Mouse (Mus musculus) neural tube, embryonic 13.5 days (tissue): ENCODE measurements at regions not wholly inside any gene's neighbourhood (a gene's known extent, or its start where the extent isn't known, plus 50 kb on each side); places are given as distances from the start of the nearest gene placed in this dataset.

Experiments used
- ATAC-seq: fragments of 200-750 bp; cut with Nextera tagmentation; 2 replicates; pipeline ENCODE4 v1.8.0; 2017; ENCODE audit warnings: low read depth, mild to moderate bottlenecking, moderate TSS enrichment, moderate library complexity
- H3K27ac ChIP-seq: fragments of 300-500 bp; sonication (generic); replicated peaks from 2 replicates; pipeline ENCODE4 v1.5.1; 2015; ENCODE audit warnings: moderate library complexity, mild to moderate bottlenecking, inconsistent platforms
- H3K27me3 ChIP-seq: fragments of 300-500 bp; sonication (generic); 2 replicates; pipeline ENCODE4 v1.6.1; 2015; ENCODE audit warnings: mild to moderate bottlenecking, inconsistent platforms
- H3K36me3 ChIP-seq: fragments of 300-500 bp; sonication (generic); 2 replicates; pipeline ENCODE4 v1.6.1; 2015; ENCODE audit warnings: mild to moderate bottlenecking, inconsistent platforms
- H3K4me1 ChIP-seq: fragments of 300-500 bp; sonication (generic); replicated peaks from 2 replicates; pipeline ENCODE4 v1.6.1; 2015; ENCODE audit warnings: inconsistent platforms
- H3K4me2 ChIP-seq: fragments of 300-500 bp; sonication (generic); 2 replicates; pipeline ENCODE4 v1.6.1; 2015; ENCODE audit warnings: inconsistent platforms, mild to moderate bottlenecking, moderate library complexity
- H3K4me3 ChIP-seq: fragments of 300-500 bp; sonication (generic); 2 replicates; pipeline ENCODE4 v1.5.1; 2015; ENCODE audit warnings: mild to moderate bottlenecking, inconsistent platforms
- H3K9ac ChIP-seq: fragments of 300-500 bp; sonication (generic); 2 replicates; pipeline ENCODE4 v1.6.1; 2015; ENCODE audit warnings: moderate library complexity, mild to moderate bottlenecking, inconsistent platforms
- H3K9me3 ChIP-seq: fragments of 300-500 bp; sonication (generic); 2 replicates; pipeline ENCODE4 v1.6.1; 2016; ENCODE audit warnings: inconsistent platforms
- whole genome bisulfite sequencing: fragments of 180-500 bp; shearing (Covaris S2); methylation state at CpG from one replicate; pipeline ENCODE4 v1.1.7; 2015; 5-methylcytosine and 5-hydroxymethylcytosine counted together

DNA sequence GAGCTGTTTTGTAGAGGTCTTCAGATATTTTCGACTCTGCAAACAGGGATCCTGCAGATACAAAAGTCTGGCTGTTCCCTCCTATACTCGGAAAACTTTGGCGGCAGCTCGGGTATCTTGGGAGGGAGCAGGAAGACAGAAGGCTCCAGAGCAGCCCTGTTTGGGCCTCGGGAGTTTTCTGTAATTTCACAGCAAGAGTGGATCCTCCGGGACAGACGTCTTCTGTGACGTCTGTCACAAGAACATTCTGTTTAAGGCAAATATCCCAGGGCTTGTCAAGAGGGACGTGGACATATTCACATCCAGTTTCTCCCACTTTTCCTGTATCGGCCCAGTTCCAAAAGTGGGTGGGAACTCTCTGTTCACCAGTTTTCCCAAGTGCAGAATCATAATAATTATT, 60.9 kb upstream of the Slc45a1 start:
- Histone ChIP-seq H3K27me3 (no peaks in the 10 kb centered on the region), H3K36me3 (no peaks in the 10 kb centered on the region), H3K9me3 (no peaks in the 10 kb centered on the region), H3K4me2 (no peak overlapping the region), H3K4me3 (no peak overlapping the region), H3K27ac (no peak overlapping the region), H3K9ac (no peak overlapping the region), H3K4me1 (peaks cover 42% of the 10 kb centered on the region)
- ATAC-seq, result no peak
- WGBS, result 79% methylated on average over 10 of the region's 10 CpGs

- H3K27ac ChIP-seq, result no peak overlapping the region
- no peaks in the 10 kb centered on the region for H3K27me3 ChIP-seq
- ATAC-seq, result no peak
- no peak overlapping the region for H3K9ac ChIP-seq
- no peak overlapping the region for H3K4me3 ChIP-seq
- WGBS, result 94% methylated on average over 6 of the region's 6 CpGs
- H3K36me3 ChIP-seq, result no peaks in the 10 kb centered on the region
- H3K9me3 ChIP-seq, result no peaks in the 10 kb centered on the region
- peaks cover 46% of the 10 kb centered on the region for H3K4me1 ChIP-seq
- no peak overlapping the region for H3K4me2 ChIP-seq
Observed at GRCm38 (mm10) chr4:150711646-150712045, 59.7 kb upstream of the Slc45a1 start.

GRCm38 (mm10) chr4:150709391-150710130, 57.6 kb upstream of the Slc45a1 start:
- Histone ChIP-seq H3K27me3 (no peaks in the 10 kb centered on the region), H3K4me1 (peaks cover 48% of the 10 kb centered on the region), H3K9me3 (no peaks in the 10 kb centered on the region), H3K4me2 (no peak overlapping the region), H3K9ac (no peak overlapping the region), H3K27ac (0 out of 2 replicates have a peak overlapping the region, but pooled peaks have one; percentile 20), H3K4me3 (no peak overlapping the region), H3K36me3 (no peaks in the 10 kb centered on the region)
- WGBS, result 35% methylated on average over 11 of the region's 11 CpGs
- ATAC-seq, result peak; percentile 17; the same call in 1 of the 2 replicates

- WGBS, result 78% methylated on average over 4 of the region's 4 CpGs
- Histone ChIP-seq H3K9ac (no peak overlapping the region), H3K4me1 (peaks cover 48% of the 10 kb centered on the region), H3K9me3 (no peaks in the 10 kb centered on the region), H3K27me3 (no peaks in the 10 kb centered on the region), H3K36me3 (no peaks in the 10 kb centered on the region), H3K4me2 (no peak overlapping the region), H3K4me3 (no peak overlapping the region), H3K27ac (peak overlapping the region; percentile 62)
- no peak for ATAC-seq
Observed at GRCm38 (mm10) chr4:150708572-150708984, 56.6 kb upstream of the Slc45a1 start.

DNA sequence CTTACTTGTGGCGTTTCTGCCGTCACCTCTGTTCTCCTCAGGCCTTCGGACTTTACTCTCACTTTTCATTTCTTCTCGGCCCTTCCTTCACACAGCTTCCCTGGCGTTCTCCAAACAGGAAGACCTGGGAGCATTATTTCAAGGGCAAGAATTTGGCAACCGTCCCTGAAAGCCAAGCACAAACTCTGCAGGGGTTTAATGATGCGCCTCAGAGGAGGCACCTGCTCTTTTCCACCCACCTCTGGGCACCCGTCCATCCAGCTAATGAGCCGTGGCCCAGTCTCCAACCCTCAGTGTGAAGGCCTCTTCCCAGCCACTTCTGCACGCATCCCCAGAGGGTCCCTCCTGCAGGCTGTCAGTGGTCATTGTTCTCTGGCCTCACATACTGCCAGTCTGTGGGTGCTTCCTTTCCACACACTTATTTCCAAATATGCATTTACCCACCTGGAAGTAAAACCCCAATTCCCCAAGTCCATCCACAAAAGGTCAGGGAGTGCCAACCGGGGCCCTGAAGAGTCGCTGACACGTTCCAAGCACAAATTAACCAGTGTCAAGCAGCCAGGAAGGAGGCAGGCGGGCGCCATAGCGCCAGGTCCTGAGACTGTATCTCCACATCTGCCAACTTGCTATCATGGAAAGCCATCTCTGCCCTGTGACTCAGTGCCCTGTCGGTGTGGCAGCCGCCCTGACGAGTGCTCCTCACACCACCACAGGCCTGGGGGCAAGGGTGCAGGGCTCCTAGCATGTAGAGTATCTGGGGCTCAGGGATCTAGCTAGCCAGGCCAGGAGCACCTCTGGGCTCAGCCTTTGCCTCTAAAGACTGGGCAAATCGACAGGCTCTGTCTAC, 56.0 kb upstream of the Slc45a1 start:
- H3K4me2 ChIP-seq, result no peak overlapping the region
- H3K27me3 ChIP-seq, result no peaks in the 10 kb centered on the region
- 60% methylated on average over 20 of the region's 20 CpGs for WGBS
- no peak overlapping the region for H3K9ac ChIP-seq
- peak overlapping the region; percentile 62 for H3K27ac ChIP-seq
- no peaks in the 10 kb centered on the region for H3K9me3 ChIP-seq
- ATAC-seq, result 0 out of 2 replicates have a peak, but pooled peaks have one; percentile 68
- peaks cover 43% of the 10 kb centered on the region for H3K4me1 ChIP-seq
- H3K4me3 ChIP-seq, result no peak overlapping the region
- no peaks in the 10 kb centered on the region for H3K36me3 ChIP-seq

DNA sequence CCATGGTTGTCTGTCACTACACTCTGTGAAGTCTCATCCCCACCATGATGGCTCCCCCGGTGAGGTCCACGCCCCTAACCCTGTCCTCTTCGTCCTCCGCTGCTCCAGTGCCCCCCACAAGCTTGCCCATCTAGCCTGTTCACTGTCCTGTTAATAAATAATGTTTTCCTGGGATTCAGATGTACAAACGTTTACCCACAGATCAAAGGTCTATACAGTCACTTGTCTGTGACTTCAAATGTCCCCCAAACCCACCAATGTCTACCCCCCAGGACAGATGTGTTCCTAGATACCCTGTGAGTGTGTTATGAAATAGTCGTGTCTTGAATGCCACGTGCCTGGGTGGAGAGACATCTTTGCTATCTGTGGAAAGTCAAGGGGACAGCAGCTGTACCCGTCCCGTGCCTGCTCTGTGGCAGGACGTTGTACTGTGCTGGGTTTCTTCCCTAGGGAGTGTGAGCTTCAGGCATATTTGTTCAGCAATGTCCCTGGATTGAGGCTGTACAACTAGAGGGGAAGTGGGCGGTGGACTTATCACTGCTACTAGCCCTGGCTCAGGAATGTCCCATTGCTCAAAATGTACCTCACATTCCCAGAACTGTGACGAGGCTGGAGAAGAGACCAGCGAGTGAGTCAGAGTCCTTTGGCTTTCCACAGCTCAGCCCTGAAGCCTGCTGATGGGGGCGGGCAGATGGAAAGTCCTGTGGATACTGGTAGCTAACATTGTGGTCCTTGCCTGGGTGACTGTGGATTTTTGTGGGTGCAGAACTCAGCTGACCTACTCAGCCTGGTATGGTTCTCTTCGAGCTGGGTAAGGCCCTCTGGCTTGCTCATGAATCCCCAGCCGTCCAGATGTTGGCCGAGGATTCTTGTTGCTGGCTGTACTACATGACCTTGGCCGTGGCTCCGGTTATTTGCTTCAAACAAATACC, 55.1 kb upstream of the Slc45a1 start:
- no peak overlapping the region for H3K9ac ChIP-seq
- peak overlapping the region; percentile 62 for H3K27ac ChIP-seq
- no peaks in the 10 kb centered on the region for H3K9me3 ChIP-seq
- 74% methylated on average over 19 of the region's 19 CpGs for WGBS
- no peak overlapping the region for H3K4me3 ChIP-seq
- H3K4me1 ChIP-seq, result peaks cover 39% of the 10 kb centered on the region
- H3K27me3 ChIP-seq, result no peaks in the 10 kb centered on the region
- no peak for ATAC-seq
- no peak overlapping the region for H3K4me2 ChIP-seq
- no peaks in the 10 kb centered on the region for H3K36me3 ChIP-seq

- ATAC-seq, result no peak
- no peak overlapping the region for H3K4me2 ChIP-seq
- H3K27ac ChIP-seq, result no peak overlapping the region
- H3K9ac ChIP-seq, result no peak overlapping the region
- no peaks in the 10 kb centered on the region for H3K27me3 ChIP-seq
- WGBS, result 93% methylated on average over 7 of the region's 7 CpGs
- H3K4me3 ChIP-seq, result no peak overlapping the region
- peaks cover 39% of the 10 kb centered on the region for H3K4me1 ChIP-seq
- H3K9me3 ChIP-seq, result no peaks in the 10 kb centered on the region
- no peaks in the 10 kb centered on the region for H3K36me3 ChIP-seq
Observed at GRCm38 (mm10) chr4:150706291-150706690, 54.3 kb upstream of the Slc45a1 start.

DNA sequence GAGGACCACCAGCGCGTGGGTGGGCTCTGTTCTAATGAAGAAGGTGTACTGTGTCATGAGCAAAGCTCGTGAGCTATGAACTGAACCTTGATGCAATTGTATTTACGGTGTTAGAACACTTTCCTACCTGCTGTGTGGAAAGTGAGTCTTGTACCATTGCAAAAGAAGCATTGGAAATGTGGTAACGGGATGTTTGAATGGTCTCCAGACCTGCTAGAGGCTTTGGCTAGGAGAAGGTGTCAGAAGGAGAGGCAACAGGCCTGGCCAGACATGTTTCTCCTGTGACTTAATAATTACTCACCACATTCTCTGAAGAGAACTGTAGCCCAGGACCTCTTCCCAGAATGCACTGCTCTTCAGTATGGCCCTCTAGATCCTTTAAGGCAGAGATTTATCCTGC, 51.3 kb upstream of the Slc45a1 start:
- Histone ChIP-seq H3K27ac (no peak overlapping the region), H3K4me1 (peaks cover 19% of the 10 kb centered on the region), H3K4me3 (no peak overlapping the region), H3K36me3 (no peaks in the 10 kb centered on the region), H3K9me3 (no peaks in the 10 kb centered on the region), H3K27me3 (no peaks in the 10 kb centered on the region), H3K9ac (no peak overlapping the region), H3K4me2 (no peak overlapping the region)
- no peak for ATAC-seq
- WGBS, result 92% methylated on average over 5 of the region's 5 CpGs
